Mouse (Mus musculus) embryo, embryonic 9.5 days (tissue): Measurements from ENCODE around the gene Tmbim7.
"Not testable (repeated sequence)": the region's sequence is repeated elsewhere in the genome, so short reads cannot be mapped to it uniquely, and the experiment has no call there.

Experiments used
- DNase-seq: peaks from one replicate; pipeline ENCODE4 v3.0.0-alpha.2; 2017; ENCODE audit errors: extremely low spot score

Gene Tmbim7

GRCm38 (mm10) chr5:3650881-3651280 is at the start of gene Tmbim7:
Gene Tmbim7, plus strand, starts transcription at chr5:3651181.
- DNase-seq = no peak

GRCm38 (mm10) chr5:3607114-3607513 is 43.9 kb upstream of the Tmbim7 start:
- no peak for DNase-seq

- DNase-seq = no peak
These were observed 41.7 kb upstream of the Tmbim7 start for GRCm38 (mm10) chr5:3609241-3609640.

- not testable (repeated sequence) for DNase-seq
These were observed 39.1 kb upstream of the Tmbim7 start for GRCm38 (mm10) chr5:3611835-3612234.

- no peak for DNase-seq
These were observed 30.5 kb upstream of the Tmbim7 start for GRCm38 (mm10) chr5:3620486-3620885.

GRCm38 (mm10) chr5:3630055-3630454 is 20.9 kb upstream of the Tmbim7 start:
- no peak for DNase-seq

- DNase-seq = no peak
These were observed 19.3 kb upstream of the Tmbim7 start for GRCm38 (mm10) chr5:3631512-3632271.

- no peak for DNase-seq
These were observed 18.7 kb upstream of the Tmbim7 start for GRCm38 (mm10) chr5:3632285-3632684.

GRCm38 (mm10) chr5:3633315-3633714 is 17.7 kb upstream of the Tmbim7 start:
- DNase-seq = no peak

- DNase-seq = no peak
These were observed 17.0 kb upstream of the Tmbim7 start for GRCm38 (mm10) chr5:3633951-3634350.

- no peak for DNase-seq
These were observed 15.7 kb upstream of the Tmbim7 start for GRCm38 (mm10) chr5:3635286-3635685.

GRCm38 (mm10) chr5:3644621-3645020 is 6.4 kb upstream of the Tmbim7 start:
- DNase-seq = no peak

- no peak for DNase-seq
These were observed 5.7 kb upstream of the Tmbim7 start for GRCm38 (mm10) chr5:3645326-3645725.

- DNase-seq = no peak
These were observed 4.4 kb upstream of the Tmbim7 start for GRCm38 (mm10) chr5:3646539-3646938.

GRCm38 (mm10) chr5:3646991-3647707 is 3.8 kb upstream of the Tmbim7 start:
- DNase-seq = peak; percentile 73

GRCm38 (mm10) chr5:3647708-3648121 is 3.3 kb upstream of the Tmbim7 start:
- peak; percentile 95 for DNase-seq

- DNase-seq = no peak
These were observed 2.7 kb upstream of the Tmbim7 start for GRCm38 (mm10) chr5:3648206-3648848.

GRCm38 (mm10) chr5:3648849-3649210 is 2.2 kb upstream of the Tmbim7 start:
- no peak for DNase-seq

- DNase-seq = no peak
These were observed 640 bp downstream of the Tmbim7 start for GRCm38 (mm10) chr5:3651621-3652020.

GRCm38 (mm10) chr5:3652903-3653575 is 2.1 kb downstream of the Tmbim7 start:
- DNase-seq = not testable (repeated sequence)

- no peak for DNase-seq
These were observed 2.8 kb downstream of the Tmbim7 start for GRCm38 (mm10) chr5:3653801-3654200.

- no peak for DNase-seq
These were observed 6.1 kb downstream of the Tmbim7 start, which contains the start of gene Gatad1 for GRCm38 (mm10) chr5:3657085-3657484. Gene Gatad1, minus strand, starts transcription at chr5:3657185.
